Mouse (Mus musculus) hindbrain, embryonic 12.5 days (tissue): Measurements from ENCODE around the gene Wasf3. TPM values are rescaled to one million over a fixed set of nuclear protein-coding genes. Genes with fewer than 3 reads are reported as not detected.
"Not testable (repeated sequence)": the region's sequence is repeated elsewhere in the genome, so short reads cannot be mapped to it uniquely, and the experiment has no call there.

Experiments
- ATAC-seq: fragments of 200-750 bp; cut with Nextera tagmentation; 2 replicates; pipeline ENCODE4 v1.8.0; 2017; ENCODE audit warnings: moderate TSS enrichment; ENCODE audit not compliant: low FRiP score
- H3K27ac ChIP-seq: fragments of 300-500 bp; sonication (generic); 2 replicates; pipeline ENCODE4 v1.5.1; 2016; ENCODE audit warnings: mild to moderate bottlenecking
- H3K27me3 ChIP-seq: fragments of 300-500 bp; sonication (generic); 2 replicates; pipeline ENCODE4 v1.6.1; 2016; ENCODE audit warnings: mild to moderate bottlenecking
- H3K36me3 ChIP-seq: fragments of 300-500 bp; sonication (generic); 2 replicates; pipeline ENCODE4 v1.6.1; 2016; ENCODE audit warnings: mild to moderate bottlenecking
- H3K4me1 ChIP-seq: fragments of 300-500 bp; sonication (generic); 2 replicates; pipeline ENCODE4 v1.6.1; 2016
- H3K4me2 ChIP-seq: fragments of 300-500 bp; sonication (generic); replicated peaks from 2 replicates; pipeline ENCODE4 v1.6.1; 2016; ENCODE audit warnings: mild to moderate bottlenecking
- H3K4me3 ChIP-seq: fragments of 300-500 bp; sonication (generic); 2 replicates; pipeline ENCODE4 v1.5.1; 2016; ENCODE audit warnings: mild to moderate bottlenecking
- H3K9ac ChIP-seq: fragments of 300-500 bp; sonication (generic); 2 replicates; pipeline ENCODE4 v1.6.1; 2016; ENCODE audit warnings: mild to moderate bottlenecking, moderate library complexity
- H3K9me3 ChIP-seq: fragments of 300-500 bp; sonication (generic); replicated peaks from 2 replicates; pipeline ENCODE4 v1.6.1; 2016; ENCODE audit warnings: mild to moderate bottlenecking
- WGBS: fragments of 180-500 bp; shearing (Covaris S2); methylation state at CpG from one replicate; pipeline ENCODE4 v1.1.7; 2016; 5-methylcytosine and 5-hydroxymethylcytosine counted together
- polyA plus RNA-seq: library from polyadenylated mRNA; unstranded; fragments of >200 nt; fragmentation: Nextera tagmentation; extraction: Ambion mirVana; gene quantifications from 2 replicates; pipeline ENCODE4 v1.2.1, GENCODE M21; 2016

The Wasf3 gene
- polyA plus RNA-seq, 1 experiment from 2014 or later: 10.0 TPM

- Histone ChIP-seq H3K9ac (no peak overlapping the region), H3K27me3 (no peaks in the 10 kb centered on the region), H3K4me1 (no peaks in the 10 kb centered on the region), H3K36me3 (peaks cover 32% of the 10 kb centered on the region), H3K4me3 (no peak overlapping the region), H3K9me3 (no peaks in the 10 kb centered on the region), H3K4me2 (no peak overlapping the region), H3K27ac (no peak overlapping the region)
- ATAC-seq: no peak
- 88% methylated on average over 9 of the region's 9 CpGs for WGBS
Observed at GRCm38 (mm10) chr5:146468311-146468710, 83.5 kb downstream of the Wasf3 start.

GRCm38 (mm10) chr5:146470821-146471220 is 86.0 kb downstream of the Wasf3 start:
- no peak overlapping the region for H3K9ac ChIP-seq
- no peak overlapping the region for H3K4me2 ChIP-seq
- peaks cover 32% of the 10 kb centered on the region for H3K36me3 ChIP-seq
- no peaks in the 10 kb centered on the region for H3K27me3 ChIP-seq
- WGBS: 89% methylated on average over 9 of the region's 9 CpGs
- no peaks in the 10 kb centered on the region for H3K9me3 ChIP-seq
- no peak overlapping the region for H3K27ac ChIP-seq
- H3K4me3 ChIP-seq: no peak overlapping the region
- no peak for ATAC-seq
- H3K4me1 ChIP-seq: no peaks in the 10 kb centered on the region

GRCm38 (mm10) chr5:146471311-146471710 is 86.5 kb downstream of the Wasf3 start:
- Histone ChIP-seq H3K27me3 (no peaks in the 10 kb centered on the region), H3K36me3 (peaks cover 32% of the 10 kb centered on the region), H3K4me1 (no peaks in the 10 kb centered on the region), H3K4me3 (no peak overlapping the region), H3K9ac (no peak overlapping the region), H3K27ac (no peak overlapping the region), H3K9me3 (no peaks in the 10 kb centered on the region), H3K4me2 (no peak overlapping the region)
- 89% methylated on average over 5 of the region's 5 CpGs for WGBS
- no peak for ATAC-seq

GRCm38 (mm10) chr5:146471821-146472220 is 87.0 kb downstream of the Wasf3 start:
- 95% methylated on average over 12 of the region's 12 CpGs for WGBS
- ATAC-seq: no peak
- H3K4me2 ChIP-seq: no peak overlapping the region

GRCm38 (mm10) chr5:146479564-146479963 is 94.8 kb downstream of the Wasf3 start:
- H3K4me2 ChIP-seq, H3K9me3 ChIP-seq, H3K4me3 ChIP-seq, ATAC-seq, H3K4me1 ChIP-seq, H3K27me3 ChIP-seq, H3K36me3 ChIP-seq, H3K9ac ChIP-seq, H3K27ac ChIP-seq: not testable (repeated sequence)
- WGBS: 11% methylated on average over 4 of the region's 4 CpGs

More at GRCm38 (mm10) chr5:146471821-146472220, 87.0 kb downstream of the Wasf3 start:
- Histone ChIP-seq H3K27ac (no peak overlapping the region), H3K27me3 (no peaks in the 10 kb centered on the region), H3K4me3 (no peak overlapping the region), H3K9me3 (no peaks in the 10 kb centered on the region), H3K36me3 (peaks cover 31% of the 10 kb centered on the region), H3K9ac (no peak overlapping the region), H3K4me1 (no peaks in the 10 kb centered on the region)

GRCm38 (mm10) chr5:146481665-146482064 is 96.9 kb downstream of the Wasf3 start, which contains the start of gene Gm6408:
Gene Gm6408 (plus strand): TSS chr5:146481965.
- not testable (repeated sequence) for H3K36me3 ChIP-seq, ATAC-seq, H3K27ac ChIP-seq, H3K4me2 ChIP-seq, H3K4me1 ChIP-seq, H3K27me3 ChIP-seq, H3K9ac ChIP-seq, H3K9me3 ChIP-seq, H3K4me3 ChIP-seq
- WGBS: 83% methylated on average over 3 of the region's 3 CpGs

- H3K27me3 ChIP-seq, ATAC-seq: not testable (repeated sequence)
- WGBS: 13% methylated on average over 3 of the region's 4 CpGs
Observed at GRCm38 (mm10) chr5:146488959-146489358, 104.2 kb downstream of the Wasf3 start.

GRCm38 (mm10) chr5:146491063-146491462 is 106.3 kb downstream of the Wasf3 start, which contains the start of gene Gm6370:
Gene Gm6370 (plus strand): TSS chr5:146491363.
- H3K4me1 ChIP-seq, H3K36me3 ChIP-seq, H3K27ac ChIP-seq, ATAC-seq, H3K9ac ChIP-seq, H3K9me3 ChIP-seq, H3K27me3 ChIP-seq, H3K4me3 ChIP-seq, H3K4me2 ChIP-seq: not testable (repeated sequence)
- no CpG with 5 or more reads among the region's 5 CpGs for WGBS

More at GRCm38 (mm10) chr5:146488959-146489358, 104.2 kb downstream of the Wasf3 start:
- not testable (repeated sequence) for H3K4me3 ChIP-seq, H3K9ac ChIP-seq, H3K4me1 ChIP-seq, H3K4me2 ChIP-seq, H3K9me3 ChIP-seq, H3K27ac ChIP-seq, H3K36me3 ChIP-seq

GRCm38 (mm10) chr5:146502099-146502498 is 117.3 kb downstream of the Wasf3 start, which contains the start of gene 4930449I24Rik:
Gene 4930449I24Rik (plus strand): TSS chr5:146502399.
- not testable (repeated sequence) for H3K9me3 ChIP-seq, H3K4me2 ChIP-seq, H3K27me3 ChIP-seq, H3K4me3 ChIP-seq, H3K9ac ChIP-seq, H3K36me3 ChIP-seq, H3K27ac ChIP-seq, ATAC-seq, H3K4me1 ChIP-seq
- no CpG with 5 or more reads among the region's 5 CpGs for WGBS

GRCm38 (mm10) chr5:146513823-146514222 is 129.0 kb downstream of the Wasf3 start, which contains the start of gene Gm3402:
Gene Gm3402 (plus strand): TSS chr5:146514123.
- 57% methylated on average over 1 of the region's 5 CpGs for WGBS
- not testable (repeated sequence) for H3K4me2 ChIP-seq, ATAC-seq, H3K4me3 ChIP-seq, H3K27ac ChIP-seq, H3K9me3 ChIP-seq, H3K4me1 ChIP-seq, H3K9ac ChIP-seq, H3K27me3 ChIP-seq, H3K36me3 ChIP-seq

Other genes starting within 250 kb of the Wasf3 start
- not detected in 2 replicates for gene Gm5565, start 224.4 kb upstream of the Wasf3 start, polyA plus RNA-seq
- gene Gm6309, start 214.3 kb upstream of the Wasf3 start, polyA plus RNA-seq: not detected in 2 replicates
- gene 1700001J03Rik, start 199.7 kb upstream of the Wasf3 start, polyA plus RNA-seq: not detected in 2 replicates
- gene Rnf6, start 163.4 kb upstream of the Wasf3 start, polyA plus RNA-seq: 23.5 and 26.2 TPM in 2 replicates
- 30.9 and 32.6 TPM in 2 replicates for gene Cdk8, start 153.8 kb upstream of the Wasf3 start, polyA plus RNA-seq
- gene Gm6408, start 97.0 kb downstream of the Wasf3 start, polyA plus RNA-seq: not detected in 2 replicates
- gene Gm6370, start 106.4 kb downstream of the Wasf3 start, polyA plus RNA-seq: not detected in 2 replicates
- not detected in 2 replicates for gene 4930449I24Rik, start 117.4 kb downstream of the Wasf3 start, polyA plus RNA-seq
- not detected in 2 replicates for gene Gm3402, start 129.1 kb downstream of the Wasf3 start, polyA plus RNA-seq
- gene Gm3404, start 140.8 kb downstream of the Wasf3 start, polyA plus RNA-seq: not detected in 2 replicates
- gene Gm3409, start 152.7 kb downstream of the Wasf3 start, polyA plus RNA-seq: not detected in 2 replicates
- gene Gm3415, start 171.2 kb downstream of the Wasf3 start, polyA plus RNA-seq: not detected in 2 replicates
- gene Gpr12, start 200.3 kb downstream of the Wasf3 start, polyA plus RNA-seq: 0.77 and 1.1 TPM in 2 replicates